Mouse (Mus musculus) CD4-positive naive resting alpha-beta T cell, adult 57 days (primary cell): ENCODE data around the gene Pnpla7. TPM values are rescaled to one million over a fixed set of nuclear protein-coding genes. Genes with fewer than 3 reads are reported as not detected.

ENCODE experiments used
- total RNA-seq: library from RNA; stranded (reverse); gene quantifications from one replicate; pipeline ENCODE4 v1.2.4, GENCODE M21; 2023

Pnpla7 gene
- total RNA-seq = 177 TPM

DNA sequence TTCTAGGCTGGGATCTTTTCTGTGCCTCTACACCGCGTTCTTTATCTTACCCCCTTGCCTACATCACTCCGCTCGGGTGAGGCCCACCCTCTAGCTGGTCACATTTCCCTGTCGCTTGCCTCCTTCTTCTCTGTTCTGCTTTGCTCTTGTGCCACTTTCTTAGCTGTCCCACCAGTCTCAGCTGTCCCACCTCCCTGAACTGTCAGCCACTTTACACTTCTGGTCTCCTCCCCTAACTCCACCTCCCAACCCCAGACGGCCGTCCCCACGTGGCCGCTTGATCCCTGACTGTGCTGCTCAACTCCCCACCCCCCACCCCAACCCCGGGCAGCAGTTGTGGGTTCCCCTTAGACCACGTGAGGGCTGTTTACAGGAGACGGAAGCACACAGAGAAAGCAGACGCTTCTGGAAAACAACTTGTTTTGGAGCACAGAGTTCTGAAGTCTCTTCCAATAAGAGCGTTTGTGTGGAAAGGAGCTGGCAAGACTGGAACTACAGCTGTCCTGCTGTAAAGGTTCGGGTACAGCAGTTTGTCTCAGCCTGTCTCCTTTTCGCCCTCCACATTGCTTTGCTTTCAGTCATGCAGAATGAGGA is at the start of gene Pnpla7:
TSS of gene Pnpla7 (plus strand) at position 330 of the 594 bp plus-strand sequence.

DNA sequence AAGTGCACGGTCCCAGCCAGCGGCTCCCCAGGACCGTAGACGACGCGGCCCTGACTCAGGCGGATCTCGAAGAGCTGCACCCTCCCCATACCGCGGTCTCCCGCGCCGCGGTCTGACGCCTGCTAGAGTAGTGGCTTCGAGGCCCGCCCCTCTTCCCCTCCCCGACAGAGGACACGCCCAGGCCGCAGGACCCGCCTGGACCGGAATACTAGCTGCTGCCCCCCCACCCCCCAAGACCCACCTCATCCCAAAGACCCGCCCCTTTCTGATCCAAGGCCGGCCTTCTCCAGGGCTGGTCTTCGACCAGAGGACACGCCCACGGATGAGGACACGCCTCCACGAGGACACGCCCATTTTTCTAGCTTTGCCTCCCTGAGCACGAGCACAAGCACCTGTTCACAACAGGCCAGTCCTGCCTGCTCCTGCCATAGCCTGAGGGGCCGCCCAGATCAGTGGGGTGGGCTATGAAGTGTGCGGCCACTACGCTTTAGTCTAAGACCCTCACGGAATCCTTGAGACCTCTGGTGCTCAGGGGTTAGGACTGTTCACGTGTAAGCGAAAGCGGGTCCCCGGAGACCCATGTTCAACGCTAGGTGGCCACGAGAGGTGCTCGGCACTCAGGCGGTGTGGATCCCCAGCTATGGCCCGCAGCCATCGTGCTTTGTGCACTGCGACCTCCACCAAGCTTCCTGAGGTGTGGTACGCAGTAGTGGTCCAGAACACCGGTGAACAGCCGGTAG is 40.6 kb upstream of the Pnpla7 start, which contains the start of gene Arrdc1:
TSS of gene Arrdc1 (minus strand) at position 196 of the 740 bp plus-strand sequence.

DNA sequence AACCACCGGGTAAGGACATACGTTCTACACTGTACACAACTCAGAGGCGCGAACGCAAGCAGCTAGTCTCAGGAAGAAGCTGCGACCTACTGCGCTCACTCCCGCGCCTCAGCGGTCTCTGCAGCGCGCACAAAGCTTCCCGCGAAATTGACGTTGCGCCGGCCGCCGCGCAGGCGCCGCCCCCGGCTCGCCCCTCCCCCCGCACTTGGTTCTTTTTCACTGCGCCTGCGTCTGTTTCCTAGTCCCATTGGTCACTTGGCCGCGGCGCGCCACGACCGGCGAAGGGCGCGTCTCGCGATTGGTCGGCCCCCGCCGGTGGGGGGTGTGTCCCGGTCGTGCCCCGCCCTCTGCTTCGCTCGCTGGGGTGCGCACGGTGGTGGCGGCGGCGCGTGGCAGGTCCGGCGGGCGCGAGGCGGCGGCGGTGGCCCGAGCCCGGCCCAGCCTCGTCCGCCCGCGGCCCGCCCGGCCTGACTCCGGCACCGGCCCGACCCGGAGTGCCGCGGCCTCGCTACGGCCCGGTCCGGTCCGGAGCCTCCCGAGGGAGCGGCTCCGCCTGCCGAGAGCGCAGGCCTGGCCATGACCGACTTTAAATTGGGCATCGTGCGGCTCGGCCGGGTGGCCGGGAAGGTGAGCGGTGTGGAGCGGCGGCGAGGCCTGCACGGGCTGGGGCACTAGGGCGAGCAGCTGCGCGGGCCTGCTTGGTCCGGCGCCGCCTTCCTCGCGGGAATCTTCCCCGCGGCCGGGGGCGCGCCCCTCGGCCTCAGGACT is 26.2 kb upstream of the Pnpla7 start, which contains the start of gene Zmynd19:
TSS of gene Zmynd19 (plus strand) at position 372 of the 768 bp plus-strand sequence.

DNA sequence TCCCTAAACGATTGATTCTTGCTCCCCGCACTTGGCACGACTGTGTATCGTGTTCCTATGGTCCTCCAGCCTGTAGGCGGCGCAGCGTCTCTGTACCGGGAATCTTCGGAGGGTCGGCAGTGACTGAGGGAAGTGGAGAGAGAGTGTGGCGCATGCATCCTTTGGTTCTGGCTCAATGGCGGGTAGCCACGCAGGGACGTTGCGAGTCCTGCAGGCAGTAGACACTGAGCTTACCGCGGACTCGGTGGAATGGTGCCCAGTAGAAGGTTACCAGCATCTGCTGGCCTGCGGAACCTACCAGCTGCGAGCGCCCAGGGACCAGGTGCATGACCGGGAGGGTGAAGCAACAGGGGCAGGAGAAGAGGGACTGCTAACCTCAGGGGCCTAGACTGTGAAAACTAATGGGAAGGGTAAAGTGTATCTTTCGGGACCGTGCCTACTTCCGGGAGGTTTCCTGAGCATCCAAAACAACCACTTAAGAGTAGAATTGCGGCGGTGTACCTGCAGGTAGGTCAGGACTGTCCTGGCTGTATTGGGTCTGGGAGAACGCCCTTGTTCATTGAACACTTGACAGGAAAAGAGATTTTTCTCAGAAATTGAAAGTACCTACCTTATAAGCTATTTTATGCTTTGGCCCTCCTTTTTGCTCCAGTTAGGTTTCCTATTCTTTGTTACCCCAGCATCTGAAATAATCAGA is 13.4 kb upstream of the Pnpla7 start, which contains the start of gene Dph7:
TSS of gene Dph7 (plus strand) at position 97 of the 697 bp plus-strand sequence.

DNA sequence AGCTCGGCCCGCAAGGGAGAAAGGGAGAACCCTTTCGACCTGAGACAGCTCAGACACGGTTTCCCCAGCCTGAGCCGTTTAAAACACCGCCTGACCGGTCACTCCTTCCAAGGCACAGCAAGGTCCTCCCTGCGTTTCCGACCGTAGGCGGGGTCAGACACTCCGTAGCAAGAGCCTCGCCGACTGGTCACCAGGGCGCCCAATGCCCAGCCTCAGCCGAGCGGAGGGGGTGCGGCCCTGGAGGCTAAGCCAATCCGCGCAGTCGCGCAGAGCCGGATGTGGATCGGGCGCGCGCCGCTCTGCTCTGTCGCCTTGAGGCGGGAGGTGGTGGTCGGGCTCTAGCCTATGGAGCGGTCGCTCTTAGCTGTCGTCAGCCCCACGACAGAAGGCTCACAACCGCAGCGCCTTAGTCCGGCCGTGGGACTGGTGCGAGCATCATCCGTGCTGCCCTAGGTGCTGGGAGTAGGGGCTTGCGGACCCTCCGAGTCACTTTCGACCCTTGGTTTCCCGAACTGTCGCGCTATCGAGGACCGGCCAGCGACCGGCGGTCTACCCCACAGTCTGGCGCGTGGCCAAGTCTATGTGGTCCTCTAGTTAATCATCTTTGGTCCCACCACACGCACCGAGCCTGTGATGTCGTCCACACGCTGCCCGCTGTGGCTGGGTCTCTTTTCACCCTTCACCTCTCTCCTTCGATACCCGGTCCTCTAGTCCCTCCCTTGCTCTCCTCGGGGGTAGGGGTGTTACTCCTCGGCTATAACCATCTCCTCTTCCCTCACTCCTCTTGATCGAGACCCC is 728 bp upstream of the Pnpla7 start, which contains the start of gene Mrpl41:
TSS of gene Mrpl41 (minus strand) at position 193 of the 798 bp plus-strand sequence.

DNA sequence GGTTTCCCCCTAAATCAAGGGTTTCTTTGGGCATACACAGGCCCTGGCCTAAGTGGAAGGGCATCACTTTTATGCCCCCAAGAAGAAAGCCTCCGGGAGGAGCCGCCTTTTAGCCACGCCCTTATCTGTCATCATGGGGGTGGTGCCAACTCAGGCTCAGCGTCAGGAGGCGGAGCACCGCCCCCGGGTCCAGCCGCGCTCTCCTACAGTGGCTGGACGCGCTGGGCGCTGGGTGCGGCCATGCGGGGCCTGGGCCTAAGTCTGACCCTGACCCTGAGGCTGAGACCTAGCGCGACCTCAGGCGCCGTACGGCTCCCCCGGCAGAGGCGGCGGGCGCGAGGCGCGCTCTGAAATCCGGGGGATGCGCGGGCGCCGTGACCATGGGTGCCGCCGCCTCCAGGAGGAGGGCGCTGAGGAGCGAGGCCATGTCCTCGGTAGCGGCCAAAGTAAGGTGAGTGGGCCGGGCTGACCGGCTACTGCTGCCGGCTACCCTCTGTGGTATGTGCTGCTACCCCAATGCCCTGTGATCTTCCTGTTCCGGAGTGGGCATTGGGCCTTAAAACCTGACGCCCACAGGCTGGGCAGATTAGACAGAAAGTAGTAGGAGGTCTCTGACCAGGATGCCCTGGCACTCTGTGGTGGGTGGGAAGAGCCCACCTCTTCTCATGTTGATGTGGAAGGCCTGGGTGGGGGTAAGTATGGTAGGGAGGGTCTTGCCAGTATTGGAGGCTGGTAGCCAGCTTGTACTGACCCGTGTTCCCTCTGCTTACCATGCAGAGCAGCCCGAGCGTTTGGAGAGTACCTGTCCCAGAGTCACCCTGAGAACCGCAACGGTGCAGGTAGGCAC is 78.6 kb downstream of the Pnpla7 start, which contains the start of gene Nsmf:
TSS of gene Nsmf (plus strand) at position 135 of the 847 bp plus-strand sequence.

DNA sequence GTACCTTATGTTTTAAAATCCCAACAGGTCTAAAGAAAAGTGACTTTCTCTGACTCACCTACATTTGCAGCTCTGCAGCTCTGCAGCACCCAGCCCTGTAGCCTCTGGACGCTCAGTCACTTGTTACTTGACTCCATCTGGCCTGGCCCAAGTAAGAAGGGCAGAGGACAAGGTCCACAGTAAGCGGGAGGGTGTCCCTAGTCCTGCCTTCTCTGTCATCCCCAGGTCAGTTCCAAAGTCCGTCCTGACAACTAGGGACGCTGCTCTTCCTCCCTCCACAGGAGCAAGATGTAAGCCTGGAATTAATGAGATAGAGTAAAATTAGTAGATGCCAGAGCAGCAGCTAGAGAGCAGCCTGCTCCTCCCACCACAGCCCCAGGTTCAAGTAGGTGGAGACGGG is 104.2 kb downstream of the Pnpla7 start, which contains the start of gene Entpd8:
TSS of gene Entpd8 (plus strand) at position 229 of the 400 bp plus-strand sequence.

DNA sequence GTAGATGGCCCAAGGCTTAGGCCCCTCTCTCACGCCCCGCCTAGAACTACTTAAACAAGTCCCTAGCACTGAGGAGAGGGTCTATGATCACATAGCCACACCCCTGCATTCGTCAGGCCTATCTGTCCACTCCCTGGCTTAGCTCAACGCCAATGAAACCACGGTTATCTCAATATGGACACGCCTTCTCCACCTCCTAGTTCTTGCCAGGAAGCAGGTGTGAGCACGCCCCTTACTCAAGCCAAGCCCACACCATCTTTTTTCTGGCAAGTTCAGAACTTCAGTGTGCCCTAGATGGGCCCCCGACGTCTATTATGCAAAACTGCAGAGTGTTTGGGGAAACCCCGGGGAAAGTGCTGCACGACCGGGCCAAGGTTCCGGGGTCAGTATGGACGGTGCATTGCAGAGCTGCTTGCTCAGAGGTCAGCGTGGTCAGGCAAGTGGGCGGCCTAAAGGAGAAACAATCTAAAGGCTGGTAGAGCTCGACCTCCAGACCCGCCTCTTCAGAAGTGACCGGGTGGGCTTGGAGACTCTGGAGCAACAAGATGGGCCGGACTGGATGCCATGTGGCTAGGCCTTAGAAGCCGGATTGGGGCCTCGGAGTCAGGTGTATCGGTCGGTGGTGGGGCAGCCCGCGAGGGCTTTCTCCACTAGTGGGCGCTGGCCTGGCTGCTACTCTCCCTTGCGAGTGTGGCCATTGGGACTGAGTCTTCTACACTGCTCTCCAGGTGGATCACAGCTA is 119.4 kb downstream of the Pnpla7 start, which contains the start of gene Noxa1:
TSS of gene Noxa1 (minus strand) at position 41 of the 742 bp plus-strand sequence.

Other genes with a start within 250 kb of the Pnpla7 start
- not detected for gene Cacna1b, start 212.9 kb upstream of the Pnpla7 start, total RNA-seq
- 136 TPM for gene Ehmt1, start 56.4 kb upstream of the Pnpla7 start, total RNA-seq
- gene Arrdc1, start 40.8 kb upstream of the Pnpla7 start, total RNA-seq = 135 TPM
- 19.6 TPM for gene Zmynd19, start 26.2 kb upstream of the Pnpla7 start, total RNA-seq
- 21.0 TPM for gene Dph7, start 13.6 kb upstream of the Pnpla7 start, total RNA-seq
- 25.7 TPM for gene Mrpl41, start 935 bp upstream of the Pnpla7 start, total RNA-seq
- gene Nsmf, start 78.3 kb downstream of the Pnpla7 start, total RNA-seq = 22.3 TPM
- not detected for gene Entpd8, start 104.3 kb downstream of the Pnpla7 start, total RNA-seq
- gene Noxa1, start 119.1 kb downstream of the Pnpla7 start, total RNA-seq = not detected
- gene Nrarp, start 204.7 kb downstream of the Pnpla7 start, total RNA-seq = 5.2 TPM
- 23.0 TPM for gene Tor4a, start 220.9 kb downstream of the Pnpla7 start, total RNA-seq
- 63.7 TPM for gene Nelfb, start 235.5 kb downstream of the Pnpla7 start, total RNA-seq
- gene Stpg3, start 238.6 kb downstream of the Pnpla7 start, total RNA-seq = not detected
- not detected for gene Fam166a, start 242.7 kb downstream of the Pnpla7 start, total RNA-seq
- 113 TPM for gene Tubb4b, start 248.7 kb downstream of the Pnpla7 start, total RNA-seq